Mouse (Mus musculus) hematopoietic multipotent progenitor cell, adult 10-12 weeks (in vitro differentiated cells): ENCODE measurements around the gene Syt1. TPM values are rescaled to one million over a fixed set of nuclear protein-coding genes. Genes with fewer than 3 reads are reported as not detected.

Experiments used
- polyA plus RNA-seq: library from polyadenylated mRNA; stranded (reverse); fragments of >175 nt; gene quantifications from 2 replicates; pipeline ENCODE4 v1.2.3, GENCODE M21; 2012; ENCODE audit warnings: low replicate concordance

The Syt1 gene
- polyA plus RNA-seq, result 0.03 and 0.20 TPM in 2 replicates

DNA sequence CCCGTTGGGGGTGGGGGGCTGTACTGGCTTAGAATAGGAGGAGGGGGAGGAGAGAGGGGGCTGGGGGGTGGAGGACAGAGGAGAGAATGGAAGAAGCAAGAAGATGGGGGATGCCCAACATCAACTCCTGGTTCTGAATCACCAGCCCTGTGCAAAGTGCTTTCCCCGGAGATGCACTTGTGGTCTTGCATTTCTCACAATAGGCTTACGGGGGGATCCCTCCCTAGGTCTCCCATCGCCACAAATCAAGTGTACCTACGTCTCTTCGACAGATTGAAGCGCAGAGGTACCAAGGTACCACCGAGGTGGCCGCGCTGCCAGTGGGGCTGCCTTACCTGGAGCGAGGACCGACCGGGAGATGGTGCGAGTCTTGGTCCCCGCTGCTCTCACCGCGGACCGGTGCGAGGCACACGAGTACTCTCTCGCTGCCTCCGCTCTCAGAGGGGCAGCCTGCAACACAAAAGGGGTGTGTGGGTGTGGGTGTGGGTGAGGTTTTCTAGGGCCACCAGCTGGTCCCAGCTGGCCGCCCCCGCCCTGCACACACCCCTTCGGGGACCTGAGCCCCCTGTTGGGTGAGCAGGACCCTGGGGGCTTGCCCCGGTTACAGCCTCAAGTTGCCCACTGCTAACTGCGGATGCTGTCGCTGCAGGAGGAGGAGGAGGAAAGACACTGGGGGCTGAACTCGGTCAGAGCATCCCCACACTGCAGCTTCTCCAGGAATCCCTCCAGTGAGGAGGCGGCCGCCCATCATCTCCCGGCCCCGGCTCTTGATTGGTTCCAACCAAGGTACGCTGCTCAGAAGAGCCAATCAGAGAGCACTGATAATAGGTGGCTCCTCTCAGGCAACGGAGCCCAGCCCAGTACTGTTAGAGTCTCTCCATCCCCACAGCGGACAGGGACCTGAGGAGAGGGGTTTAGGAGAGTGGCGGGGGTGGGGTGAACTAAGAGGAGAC, at the start of gene Syt1:
TSS of gene Syt1 (minus strand) at position 742 of the 953 bp plus-strand sequence.

DNA sequence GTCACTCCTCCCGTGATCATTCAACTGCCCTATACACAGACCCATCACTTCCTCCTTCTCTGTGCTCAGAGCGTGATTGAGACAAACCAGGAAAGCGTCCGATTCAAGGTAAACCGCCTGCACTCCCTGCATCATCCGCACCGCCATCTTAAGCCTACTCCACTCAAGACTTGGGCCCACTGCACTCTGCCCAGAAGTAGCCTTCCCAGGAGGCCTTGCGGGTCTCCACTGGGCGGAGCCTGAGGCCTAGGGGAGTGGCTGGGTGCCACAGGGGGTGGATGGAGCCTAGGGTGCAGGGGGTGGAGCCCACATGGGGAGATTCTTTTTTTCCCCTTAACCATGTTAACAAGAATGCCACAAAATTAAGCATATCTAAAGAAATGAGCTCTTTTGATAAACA, 310.8 kb downstream of the Syt1 start, which contains the start of gene Gm5136:
TSS of gene Gm5136 (minus strand) at position 215 of the 400 bp plus-strand sequence.

